Mouse (Mus musculus): ENCODE measurements around the gene Foxj3.
"Not testable (repeated sequence)": the region's sequence is repeated elsewhere in the genome, so short reads cannot be mapped to it uniquely, and the experiment has no call there.

Gene Foxj3

GRCm38 (mm10) chr4:119536615-119537014 is at the start of gene Foxj3:
Foxj3 (plus strand) TSS chr4:119537004.
- not testable (repeated sequence) for DNase-seq (ENCODE audit: low read depth, low spot score)

- DNase-seq (ENCODE audit: low read depth, low spot score): no peak
Observed at GRCm38 (mm10) chr4:119489666-119490065, 47.1 kb upstream of the Foxj3 start.

GRCm38 (mm10) chr4:119490806-119491205 is 46.0 kb upstream of the Foxj3 start:
- peak; percentile 20 for DNase-seq (ENCODE audit: low read depth, low spot score)

- DNase-seq (ENCODE audit: low read depth, low spot score): peak; percentile 61
Observed at GRCm38 (mm10) chr4:119492291-119492932, 44.4 kb upstream of the Foxj3 start, which contains the start of gene Rimkla. Rimkla (minus strand) TSS chr4:119492628.

- no peak for DNase-seq (ENCODE audit: low read depth, low spot score)
Observed at GRCm38 (mm10) chr4:119492933-119493327, 43.9 kb upstream of the Foxj3 start.

GRCm38 (mm10) chr4:119498319-119498848 is 38.4 kb upstream of the Foxj3 start:
- no peak for DNase-seq (ENCODE audit: low read depth, low spot score)

- DNase-seq (ENCODE audit: low read depth, low spot score): no peak
Observed at GRCm38 (mm10) chr4:119511591-119511990, 25.2 kb upstream of the Foxj3 start.

GRCm38 (mm10) chr4:119512731-119513141 is 24.1 kb upstream of the Foxj3 start:
- no peak for DNase-seq (ENCODE audit: low read depth, low spot score)

GRCm38 (mm10) chr4:119523575-119523974 is 13.2 kb upstream of the Foxj3 start:
- no peak for DNase-seq (ENCODE audit: low read depth, low spot score)

- no peak for DNase-seq (ENCODE audit: low read depth, low spot score)
Observed at GRCm38 (mm10) chr4:119524010-119524409, 12.8 kb upstream of the Foxj3 start.

- DNase-seq (ENCODE audit: low read depth, low spot score): no peak
Observed at GRCm38 (mm10) chr4:119524466-119524865, 12.3 kb upstream of the Foxj3 start.

GRCm38 (mm10) chr4:119526329-119526845 is 10.4 kb upstream of the Foxj3 start:
- DNase-seq (ENCODE audit: low read depth, low spot score): no peak

- DNase-seq (ENCODE audit: low read depth, low spot score): peak; percentile 39
Observed at GRCm38 (mm10) chr4:119531813-119532212, 5.0 kb upstream of the Foxj3 start.

GRCm38 (mm10) chr4:119535103-119535502 is 1.7 kb upstream of the Foxj3 start:
- no peak for DNase-seq (ENCODE audit: low read depth, low spot score)

- DNase-seq (ENCODE audit: low read depth, low spot score): no peak
Observed at GRCm38 (mm10) chr4:119537436-119537835, 632 bp downstream of the Foxj3 start.

GRCm38 (mm10) chr4:119539031-119539824 is 2.4 kb downstream of the Foxj3 start, which contains the start of gene Frg2f1:
Frg2f1 (minus strand) TSS chr4:119539529.
- DNase-seq (ENCODE audit: low read depth, low spot score): peak; percentile 97

GRCm38 (mm10) chr4:119539836-119540532 is 3.2 kb downstream of the Foxj3 start:
- peak; percentile 82 for DNase-seq (ENCODE audit: low read depth, low spot score)

GRCm38 (mm10) chr4:119540533-119540890 is 3.7 kb downstream of the Foxj3 start:
- DNase-seq (ENCODE audit: low read depth, low spot score): no peak

GRCm38 (mm10) chr4:119550864-119551263 is 14.1 kb downstream of the Foxj3 start:
- no peak for DNase-seq (ENCODE audit: low read depth, low spot score)

GRCm38 (mm10) chr4:119555466-119555865 is 18.7 kb downstream of the Foxj3 start:
- DNase-seq (ENCODE audit: low read depth, low spot score): no peak

- DNase-seq (ENCODE audit: low read depth, low spot score): no peak
Observed at GRCm38 (mm10) chr4:119563136-119563535, 26.3 kb downstream of the Foxj3 start.
